Mouse (Mus musculus) bone marrow macrophage, adult 2 months (primary cell): Measurements from ENCODE around the gene Speer4d.
"Not testable (repeated sequence)": the region's sequence is repeated elsewhere in the genome, so short reads cannot be mapped to it uniquely, and the experiment has no call there.

Experiments
- CTCF ChIP-seq: IDR thresholded peaks from 2 replicates; pipeline ENCODE4 v1.5.1; 2012; ENCODE audit warnings: low read depth, mild to moderate bottlenecking, low read length, moderate library complexity
- POLR2A ChIP-seq: IDR thresholded peaks from 2 replicates; pipeline ENCODE4 v1.6.1; 2012; ENCODE audit warnings: mild to moderate bottlenecking, low read depth, low read length, borderline replicate concordance

- TF ChIP-seq CTCF, POLR2A: not testable (repeated sequence)
Observed at GRCm38 (mm10) chr5:15602424-15602947, 16.4 kb upstream of the Speer4d start.
